Mouse (Mus musculus) spleen, postnatal 14 days (tissue): ENCODE measurements around the gene Olfr458.
"Not testable (repeated sequence)": the region's sequence is repeated elsewhere in the genome, so short reads cannot be mapped to it uniquely, and the experiment has no call there.

ENCODE experiments used
- DNase-seq, 2 experiments: peaks; one replicate each; pipeline ENCODE4 v3.0.0; 2021 to 2022; ENCODE audit warnings: low spot score in 2 of 2

Olfr458 gene

GRCm38 (mm10) chr6:42465096-42465495, at the start of gene Olfr458:
Olfr458 (minus strand) TSS chr6:42465196.
- DNase-seq: no peak

GRCm38 (mm10) chr6:42513461-42513860, 48.5 kb upstream of the Olfr458 start:
- DNase-seq: no peak

GRCm38 (mm10) chr6:42509311-42509710, 44.3 kb upstream of the Olfr458 start:
- DNase-seq: no peak

GRCm38 (mm10) chr6:42503478-42503877, 38.5 kb upstream of the Olfr458 start:
- no peak for DNase-seq

- no peak for DNase-seq
Measured at GRCm38 (mm10) chr6:42489731-42490130, 24.7 kb upstream of the Olfr458 start.

GRCm38 (mm10) chr6:42487114-42487513, 22.1 kb upstream of the Olfr458 start, which contains the start of gene Olfr456:
Olfr456 (minus strand) TSS chr6:42487214.
- DNase-seq: no peak

- no peak for DNase-seq
Measured at GRCm38 (mm10) chr6:42484633-42485032, 19.6 kb upstream of the Olfr458 start.

- no peak for DNase-seq
Measured at GRCm38 (mm10) chr6:42476235-42476634, 11.2 kb upstream of the Olfr458 start, which contains the start of gene Olfr457. Olfr457 (minus strand) TSS chr6:42476335.

- not testable (repeated sequence) for DNase-seq
Measured at GRCm38 (mm10) chr6:42471298-42471697, 6.3 kb upstream of the Olfr458 start.

- no peak for DNase-seq
Measured at GRCm38 (mm10) chr6:42470542-42470941, 5.5 kb upstream of the Olfr458 start.

GRCm38 (mm10) chr6:42447381-42447780, 17.6 kb downstream of the Olfr458 start:
- DNase-seq: no peak

- DNase-seq: no peak
Measured at GRCm38 (mm10) chr6:42444491-42444890, 20.5 kb downstream of the Olfr458 start.

- no peak for DNase-seq
Measured at GRCm38 (mm10) chr6:42441395-42441794, 23.6 kb downstream of the Olfr458 start.

- DNase-seq: no peak
Measured at GRCm38 (mm10) chr6:42435490-42435889, 29.5 kb downstream of the Olfr458 start.

- no peak for DNase-seq
Measured at GRCm38 (mm10) chr6:42434446-42434845, 30.6 kb downstream of the Olfr458 start, which contains the start of gene Tas2r126. Tas2r126 (plus strand) TSS chr6:42434535.

GRCm38 (mm10) chr6:42433554-42433953, 31.4 kb downstream of the Olfr458 start:
- no peak for DNase-seq

GRCm38 (mm10) chr6:42426337-42426736, 38.7 kb downstream of the Olfr458 start:
- DNase-seq: no peak

- no peak for DNase-seq
Measured at GRCm38 (mm10) chr6:42424472-42424871, 40.5 kb downstream of the Olfr458 start.

GRCm38 (mm10) chr6:42421439-42421838, 43.6 kb downstream of the Olfr458 start:
- no peak for DNase-seq

- no peak for DNase-seq
Measured at GRCm38 (mm10) chr6:42419443-42419842, 45.6 kb downstream of the Olfr458 start.
